Mouse (Mus musculus) myocyte (in vitro differentiated cells): ENCODE measurements around the gene Chd9. TPM values are rescaled to one million over a fixed set of nuclear protein-coding genes. Genes with fewer than 3 reads are reported as not detected.

Experiments
- H3K27me3 ChIP-seq: one replicate; pipeline ENCODE4 v1.6.1; 2011; ENCODE audit not compliant: control insufficient read depth, insufficient read depth, insufficient read length
- H3K36me3 ChIP-seq: one replicate; pipeline ENCODE4 v1.6.1; 2011; ENCODE audit not compliant: control insufficient read depth, insufficient read depth
- H3K4me2 ChIP-seq: one replicate; pipeline ENCODE4 v1.6.1; 2011; ENCODE audit warnings: low read depth, control low read depth
- H3K4me3 ChIP-seq: one replicate; pipeline ENCODE4 v1.5.1; 2011; ENCODE audit warnings: mild to moderate bottlenecking, control low read depth, moderate library complexity
- H3K79me2 ChIP-seq: one replicate; pipeline ENCODE4 v1.6.1; 2011; ENCODE audit not compliant: control insufficient read depth, insufficient read depth
- H3ac ChIP-seq: one replicate; pipeline ENCODE4 v1.6.1; 2011; ENCODE audit not compliant: control insufficient read depth, insufficient read length
- CEBPB ChIP-seq: IDR thresholded peaks from 2 replicates; pipeline ENCODE4 v1.6.1; 2011; ENCODE audit warnings: mild to moderate bottlenecking, moderate library complexity; ENCODE audit not compliant: poor library complexity, insufficient read depth, severe bottlenecking
- E2F4 ChIP-seq: IDR thresholded peaks from one replicate; pipeline ENCODE4 v1.6.1; 2011; ENCODE audit warnings: mild to moderate bottlenecking, control low read depth, moderate library complexity; ENCODE audit not compliant: insufficient read depth
- MAX ChIP-seq: IDR thresholded peaks from one replicate; pipeline ENCODE4 v1.6.1; 2011; ENCODE audit warnings: low read depth, mild to moderate bottlenecking, control low read depth
- MYOD1 ChIP-seq, 3 experiments: IDR thresholded peaks; one replicate each; pipeline ENCODE4 v1.6.1; 2011; ENCODE audit warnings: control low read depth in 2 of 3, low read depth in 2 of 3, mild to moderate bottlenecking in 2 of 3, moderate library complexity in 1 of 3; ENCODE audit not compliant: insufficient read length in 2 of 3, control insufficient read depth in 1 of 3
- MYOG ChIP-seq, 3 experiments: IDR thresholded peaks; one replicate each; pipeline ENCODE4 v1.6.1; 2011; ENCODE audit warnings: control low read depth in 2 of 3, low read depth in 2 of 3, mild to moderate bottlenecking in 2 of 3; ENCODE audit not compliant: insufficient read length in 2 of 3, control insufficient read depth in 1 of 3, insufficient read depth in 1 of 3
- POLR2A ChIP-seq: IDR thresholded peaks from one replicate; pipeline ENCODE4 v1.6.1; 2011; ENCODE audit warnings: low read depth, mild to moderate bottlenecking, control low read depth, moderate library complexity; ENCODE audit not compliant: insufficient read length
- POLR2AphosphoS2 ChIP-seq: IDR thresholded peaks from one replicate; pipeline ENCODE4 v1.6.1; 2011; ENCODE audit warnings: low read depth, control low read depth; ENCODE audit not compliant: insufficient read length
- REST ChIP-seq: IDR thresholded peaks from one replicate; pipeline ENCODE4 v1.6.1; 2011; ENCODE audit warnings: mild to moderate bottlenecking, control low read depth, moderate library complexity; ENCODE audit not compliant: insufficient read depth, insufficient read length
- SRF ChIP-seq: IDR thresholded peaks from one replicate; pipeline ENCODE4 v1.6.1; 2011; ENCODE audit warnings: low read depth; ENCODE audit not compliant: control insufficient read depth, insufficient read length
- TCF12 ChIP-seq: IDR thresholded peaks from one replicate; pipeline ENCODE4 v1.6.1; 2011; ENCODE audit warnings: mild to moderate bottlenecking, control low read depth; ENCODE audit not compliant: poor library complexity, insufficient read depth, severe bottlenecking
- TCF3 ChIP-seq: IDR thresholded peaks from one replicate; pipeline ENCODE4 v1.6.1; 2011; ENCODE audit warnings: low read depth, control low read depth; ENCODE audit not compliant: insufficient read length
- USF1 ChIP-seq: IDR thresholded peaks from one replicate; pipeline ENCODE4 v1.6.1; 2011; ENCODE audit warnings: low read depth, mild to moderate bottlenecking, control low read depth, moderate library complexity
- polyA plus RNA-seq: library from polyadenylated mRNA; unstranded; fragments of >200 nt; fragmentation: generic; extraction: Trizol; gene quantifications from one replicate; pipeline ENCODE4 v1.2.1, GENCODE M21; 2012; ENCODE audit warnings: missing spikeins

Chd9 gene
- polyA plus RNA-seq, 1 experiment = 29.6 TPM

DNA sequence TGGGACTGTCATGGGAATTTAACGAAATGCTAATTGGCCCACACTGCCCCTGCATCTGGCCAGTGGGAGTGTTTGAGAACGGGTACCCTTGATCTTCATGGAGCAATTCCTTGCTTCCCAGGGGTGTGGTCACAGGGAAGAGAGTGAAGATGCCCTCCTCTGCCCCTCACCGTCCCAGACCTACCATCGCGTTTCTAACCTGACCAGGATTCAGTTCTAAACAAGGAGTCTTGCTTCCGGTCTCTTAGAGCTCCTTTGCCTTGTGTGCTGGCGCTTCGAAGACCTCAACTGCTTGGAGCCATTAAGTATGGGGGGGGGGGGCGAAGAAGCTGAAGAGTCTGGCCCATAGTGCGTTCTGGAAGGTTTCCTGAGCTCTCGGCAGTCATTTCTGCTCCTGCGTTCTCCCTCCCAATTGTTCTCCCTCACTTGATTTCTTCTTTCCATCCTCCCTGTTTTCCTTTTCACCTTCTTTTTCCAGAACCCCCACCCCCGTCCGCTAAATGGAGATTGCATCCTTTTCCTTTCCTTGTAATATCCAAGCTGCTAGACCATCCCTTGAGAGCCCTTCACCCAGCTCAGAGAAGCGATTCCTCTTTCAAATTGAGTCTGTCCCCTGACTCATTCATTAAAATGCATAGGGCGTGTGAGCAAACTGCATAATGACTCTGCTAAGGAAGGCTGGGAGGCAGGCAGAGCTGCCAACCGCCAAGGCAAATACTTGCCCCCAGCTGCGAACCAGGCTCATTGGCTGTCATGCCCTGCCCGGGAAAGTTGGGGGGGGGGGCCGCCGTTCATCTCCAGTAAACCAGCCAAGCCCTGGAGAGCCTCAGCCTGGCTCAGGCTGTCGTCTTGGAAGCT, 42.0 kb downstream of the Chd9 start:
- H3K4me2 ChIP-seq = peak overlapping the region; percentile 51
- no peaks in the 10 kb centered on the region for H3K36me3 ChIP-seq
- H3K4me3 ChIP-seq = no peak overlapping the region
- TF ChIP-seq E2F4 (no peak), CEBPB (no peak), USF1 (no peak), REST (no peak), POLR2AphosphoS2 (no peak), MYOD1 (IDR thresholded peaks at IDR 0.05; ENCODE audit: control insufficient read depth in 1 of 3, insufficient read length in 2 of 3, low read depth in 2 of 3) (no peak)
- no peaks in the 10 kb centered on the region for H3K79me2 ChIP-seq
- H3ac ChIP-seq = no peak overlapping the region
- no peaks in the 10 kb centered on the region for H3K27me3 ChIP-seq

DNA sequence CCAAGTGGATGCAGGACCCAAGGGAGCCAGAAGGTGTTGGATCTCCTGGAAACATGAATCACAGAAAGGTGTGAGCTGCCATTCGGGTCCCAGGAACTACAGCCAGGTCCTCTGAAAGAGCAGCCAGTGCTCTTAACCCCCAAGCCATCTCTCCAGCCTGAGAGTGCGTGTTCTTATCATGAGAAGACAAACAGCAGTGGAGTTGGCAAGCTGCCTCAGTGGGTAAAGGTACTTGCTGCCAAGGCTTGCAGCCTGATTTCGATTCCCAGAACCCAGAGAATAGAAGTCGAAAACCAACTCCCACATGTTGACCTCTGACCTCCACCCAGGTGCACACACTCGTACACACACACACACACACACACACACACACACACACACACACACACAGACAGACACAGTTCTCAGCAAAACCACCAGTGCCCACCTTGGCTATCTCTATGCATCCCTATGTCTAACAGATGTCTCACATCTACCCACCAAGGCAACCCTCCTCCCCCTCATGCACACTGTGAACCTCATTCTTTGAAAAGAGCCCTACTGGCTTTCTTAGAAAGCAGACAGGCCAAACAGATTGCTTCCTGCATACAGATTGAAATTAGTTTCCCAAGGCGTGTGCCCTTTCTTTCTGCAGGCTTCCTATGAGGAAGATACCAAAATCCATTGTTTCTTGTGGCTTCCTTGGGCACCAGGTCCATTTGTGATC, 43.4 kb downstream of the Chd9 start:
- no peaks in the 10 kb centered on the region for H3K79me2 ChIP-seq
- no peak for TF ChIP-seq MAX
- TF ChIP-seq SRF = no peak
- no peak for TF ChIP-seq E2F4
- TF ChIP-seq POLR2A = no peak
- no peak for TF ChIP-seq MYOD1 (IDR thresholded peaks at IDR 0.05; ENCODE audit: control insufficient read depth in 1 of 3, insufficient read length in 2 of 3, low read depth in 2 of 3)
- no peak for TF ChIP-seq MYOG (IDR thresholded peaks at IDR 0.05; ENCODE audit: control insufficient read depth in 1 of 3, insufficient read depth in 1 of 3, insufficient read length in 2 of 3, low read depth in 2 of 3)
- TF ChIP-seq CEBPB = no peak
- no peak for TF ChIP-seq REST
- no peak for TF ChIP-seq USF1
- TF ChIP-seq TCF12 = no peak
- no peak for TF ChIP-seq TCF3
- no peak for TF ChIP-seq POLR2AphosphoS2
- no peaks in the 10 kb centered on the region for H3K36me3 ChIP-seq
- no peak overlapping the region for H3K4me2 ChIP-seq
- no peaks in the 10 kb centered on the region for H3K27me3 ChIP-seq
- H3ac ChIP-seq = no peak overlapping the region
- H3K4me3 ChIP-seq = no peak overlapping the region

- Histone ChIP-seq H3K36me3 (no peaks in the 10 kb centered on the region), H3K27me3 (no peaks in the 10 kb centered on the region), H3K4me3 (no peak overlapping the region), H3K4me2 (no peak overlapping the region), H3ac (no peak overlapping the region), H3K79me2 (no peaks in the 10 kb centered on the region)
- no peak for TF ChIP-seq MYOD1 (IDR thresholded peaks at IDR 0.05; ENCODE audit: control insufficient read depth in 1 of 3, insufficient read length in 2 of 3, low read depth in 2 of 3)
- no peak for TF ChIP-seq POLR2AphosphoS2
- TF ChIP-seq CEBPB = no peak
- TF ChIP-seq E2F4 = no peak
- TF ChIP-seq POLR2A = no peak
- no peak for TF ChIP-seq TCF12
- no peak for TF ChIP-seq MAX
- TF ChIP-seq MYOG (IDR thresholded peaks at IDR 0.05; ENCODE audit: control insufficient read depth in 1 of 3, insufficient read depth in 1 of 3, insufficient read length in 2 of 3, low read depth in 2 of 3) = no peak
- TF ChIP-seq SRF = no peak
- no peak for TF ChIP-seq REST
- no peak for TF ChIP-seq USF1
- no peak for TF ChIP-seq TCF3
Measured at GRCm38 (mm10) chr8:90873051-90873450, 44.9 kb downstream of the Chd9 start.

- TF ChIP-seq MYOD1 (IDR thresholded peaks at IDR 0.05; ENCODE audit: control insufficient read depth in 1 of 3, insufficient read length in 2 of 3, low read depth in 2 of 3) = peak; percentile 31 to 91 (median 86)
- TF ChIP-seq POLR2A = no peak
- peak; percentile 54 to 84 (median 60) for TF ChIP-seq MYOG (IDR thresholded peaks at IDR 0.05; ENCODE audit: control insufficient read depth in 1 of 3, insufficient read depth in 1 of 3, insufficient read length in 2 of 3, low read depth in 2 of 3)
- peak; percentile 64 for TF ChIP-seq TCF12
- no peak for TF ChIP-seq REST
- Histone ChIP-seq H3K4me2 (peak overlapping the region; percentile 94), H3K4me3 (peak overlapping the region; percentile 42), H3ac (no peak overlapping the region), H3K36me3 (no peaks in the 10 kb centered on the region), H3K27me3 (no peaks in the 10 kb centered on the region), H3K79me2 (no peaks in the 10 kb centered on the region)
Measured at GRCm38 (mm10) chr8:90876213-90876721, 48.1 kb downstream of the Chd9 start.
